Mouse (Mus musculus) liver, embryonic 16.5 days (tissue): ENCODE results near the gene Ppp2r2d. TPM values are rescaled to one million over a fixed set of nuclear protein-coding genes. Genes with fewer than 3 reads are reported as not detected.

Experiments used
- ATAC-seq: fragments of 200-750 bp; cut with Nextera tagmentation; 2 replicates; pipeline ENCODE4 v1.8.0; 2017; ENCODE audit warnings: low read depth, mild to moderate bottlenecking, moderate number of reproducible peaks, moderate library complexity
- H3K27ac ChIP-seq: fragments of 300-500 bp; sonication (generic); 2 replicates; pipeline ENCODE4 v1.5.1; 2014; ENCODE audit warnings: mild to moderate bottlenecking, low read length
- H3K27me3 ChIP-seq: fragments of 300-500 bp; sonication (generic); 2 replicates; pipeline ENCODE4 v1.6.1; 2014; ENCODE audit warnings: low read depth, low read length, mixed read lengths; ENCODE audit not compliant: control insufficient read depth, insufficient read depth
- H3K36me3 ChIP-seq: fragments of 300-500 bp; sonication (generic); 2 replicates; pipeline ENCODE4 v1.6.1; 2014; ENCODE audit warnings: mild to moderate bottlenecking; ENCODE audit not compliant: control insufficient read depth, insufficient read depth
- H3K4me1 ChIP-seq: fragments of 300-500 bp; sonication (generic); 2 replicates; pipeline ENCODE4 v1.6.1; 2014; ENCODE audit warnings: low read depth, low read length, mixed read lengths; ENCODE audit not compliant: control insufficient read depth
- H3K4me2 ChIP-seq: fragments of 300-500 bp; sonication (generic); 2 replicates; pipeline ENCODE4 v1.6.1; 2014; ENCODE audit warnings: low read depth, low read length, mixed read lengths
- H3K4me3 ChIP-seq: fragments of 300-500 bp; sonication (generic); 2 replicates; pipeline ENCODE4 v1.5.1; 2014; ENCODE audit warnings: low read depth, mild to moderate bottlenecking, low read length
- H3K9ac ChIP-seq: fragments of 300-500 bp; sonication (generic); 2 replicates; pipeline ENCODE4 v1.6.1; 2014; ENCODE audit warnings: low read depth, low read length
- H3K9me3 ChIP-seq: fragments of 300-500 bp; sonication (generic); replicated peaks from 2 replicates; pipeline ENCODE4 v1.6.1; 2016; ENCODE audit warnings: low read length; ENCODE audit not compliant: control insufficient read depth
- WGBS: fragments of 180-500 bp; shearing (Covaris S2); extraction: QIAGEN DNeasy Blood & Tissue Kit; methylation state at CpG from one replicate; pipeline ENCODE4 v1.1.7; 2014; ENCODE audit not compliant: insufficient replicate concordance; 5-methylcytosine and 5-hydroxymethylcytosine counted together
- polyA plus RNA-seq: library from polyadenylated mRNA; unstranded; fragments of >200 nt; fragmentation: Nextera tagmentation; extraction: Ambion mirVana; gene quantifications from 2 replicates; pipeline ENCODE4 v1.2.1, GENCODE M21; 2015

The Ppp2r2d gene
- polyA plus RNA-seq, 1 experiment from 2014 or later, result 5.7 TPM

GRCm38 (mm10) chr7:138875031-138875430 lies 29.2 kb downstream of the Ppp2r2d start:
- no peaks in the 10 kb centered on the region for H3K9me3 ChIP-seq
- H3K36me3 ChIP-seq, result peaks cover 51% of the 10 kb centered on the region
- WGBS, result 76% methylated on average over 3 of the region's 3 CpGs
- no peak overlapping the region for H3K4me2 ChIP-seq
- H3K9ac ChIP-seq, result no peak overlapping the region
- H3K4me1 ChIP-seq, result peaks cover 3% of the 10 kb centered on the region; the same call in 1 of the 2 replicates
- H3K4me3 ChIP-seq, result no peak overlapping the region
- no peak overlapping the region for H3K27ac ChIP-seq
- ATAC-seq, result no peak
- no peaks in the 10 kb centered on the region for H3K27me3 ChIP-seq

DNA sequence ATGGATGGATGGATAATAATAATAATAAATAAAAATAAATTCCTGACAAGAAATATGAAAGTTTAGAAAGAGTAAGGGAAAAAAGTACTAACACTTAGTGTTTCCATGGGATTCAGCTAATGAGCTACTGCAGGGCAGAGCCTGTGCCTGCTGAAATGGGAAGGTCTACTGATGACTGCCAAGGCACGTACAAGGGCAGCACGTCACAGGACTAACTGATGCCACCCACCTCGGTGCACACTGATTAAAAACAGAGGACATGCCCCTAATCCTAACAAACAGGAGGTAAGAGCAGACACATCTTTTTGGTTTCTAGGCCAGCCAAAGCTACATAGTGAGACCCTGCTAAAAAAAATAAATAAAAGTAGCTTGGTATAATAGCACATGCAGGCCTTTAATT lies 37.8 kb downstream of the Ppp2r2d start:
- no peaks in the 10 kb centered on the region for H3K27me3 ChIP-seq
- ATAC-seq, result no peak
- peaks cover 15% of the 10 kb centered on the region for H3K36me3 ChIP-seq
- 82% methylated on average over 3 of the region's 3 CpGs for WGBS
- no peak overlapping the region for H3K27ac ChIP-seq
- H3K4me2 ChIP-seq, result no peak overlapping the region
- H3K9ac ChIP-seq, result no peak overlapping the region
- no peak overlapping the region for H3K4me3 ChIP-seq
- H3K9me3 ChIP-seq, result no peaks in the 10 kb centered on the region
- H3K4me1 ChIP-seq, result no peaks in the 10 kb centered on the region

DNA sequence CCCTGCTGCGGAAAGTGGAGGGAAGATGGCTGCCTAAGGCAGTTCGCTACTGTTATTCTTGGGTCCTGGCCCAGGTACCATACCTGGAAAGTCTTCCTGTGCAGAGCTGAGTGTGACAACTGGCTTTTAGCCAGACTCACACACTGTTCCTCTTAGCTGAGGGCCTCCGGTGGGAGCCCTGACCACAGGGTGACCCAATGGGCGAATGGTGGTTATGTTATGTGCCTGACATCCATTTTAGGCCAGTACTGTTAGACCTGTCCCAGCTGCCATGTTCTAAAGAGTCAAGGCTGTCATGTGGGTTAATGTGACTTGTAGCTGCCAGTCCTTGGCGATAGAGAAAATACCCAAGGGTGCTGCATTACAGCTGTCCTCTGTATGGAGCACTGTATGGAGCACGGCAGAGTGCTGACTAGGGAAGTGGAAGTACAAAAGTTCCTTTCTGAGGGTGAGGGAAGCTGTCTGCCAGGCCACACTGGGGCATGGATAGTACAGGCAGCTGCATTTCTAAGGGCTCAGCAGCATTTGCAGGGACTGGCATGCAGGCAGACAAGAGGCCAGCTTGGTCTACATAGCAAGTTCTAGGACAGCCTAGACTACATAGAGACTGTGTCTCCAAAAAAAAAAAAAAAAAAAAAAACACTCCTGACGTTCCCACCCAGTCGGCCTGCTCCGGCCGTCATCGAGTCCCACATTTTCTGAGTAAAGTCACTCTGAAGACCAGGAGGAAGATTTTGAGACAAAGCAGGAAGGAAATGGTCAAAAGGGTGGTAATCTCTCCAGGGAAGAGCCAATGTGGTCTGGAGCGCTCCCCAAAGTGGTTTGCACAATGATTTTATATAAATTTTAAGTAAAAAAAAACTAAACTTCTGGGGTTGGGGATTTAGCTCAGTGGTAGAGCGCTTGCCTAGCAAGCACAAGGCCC lies 39.7 kb downstream of the Ppp2r2d start:
- Histone ChIP-seq H3K9me3 (no peaks in the 10 kb centered on the region), H3K9ac (no peak overlapping the region), H3K27ac (0 out of 2 replicates have a peak overlapping the region, but pooled peaks have one; percentile 7), H3K36me3 (peaks cover 6% of the 10 kb centered on the region), H3K4me3 (no peak overlapping the region), H3K27me3 (no peaks in the 10 kb centered on the region), H3K4me1 (no peaks in the 10 kb centered on the region), H3K4me2 (no peak overlapping the region)
- WGBS, result 58% methylated on average over 12 of the region's 13 CpGs
- ATAC-seq, result peak; percentile 35; the same call in 1 of the 2 replicates

DNA sequence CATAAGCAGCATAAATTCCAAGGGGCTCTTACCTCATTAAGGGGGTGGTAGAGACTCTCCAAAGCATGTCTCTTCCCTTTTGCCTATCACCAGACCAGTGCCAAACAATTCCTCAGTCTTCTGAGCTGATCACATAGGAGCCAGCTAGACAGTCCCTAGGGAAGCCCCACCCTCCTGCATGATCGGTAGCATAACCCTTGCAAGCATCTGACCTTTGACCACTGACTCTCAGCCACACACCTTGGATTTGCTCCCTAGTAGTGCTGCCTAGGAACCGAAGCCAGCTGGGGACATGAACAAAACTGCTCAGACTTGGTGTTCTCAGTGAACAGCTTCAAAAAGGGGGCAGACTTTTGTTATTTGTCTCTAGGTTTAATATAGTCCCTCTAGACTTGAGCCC lies 52.2 kb downstream of the Ppp2r2d start:
- ATAC-seq, result 0 out of 2 replicates have a peak, but pooled peaks have one; percentile 30
- no peaks in the 10 kb centered on the region for H3K9me3 ChIP-seq
- WGBS, result 56% methylated on average over 2 of the region's 2 CpGs
- no peak overlapping the region for H3K9ac ChIP-seq
- H3K36me3 ChIP-seq, result peaks cover 7% of the 10 kb centered on the region
- H3K4me2 ChIP-seq, result no peak overlapping the region
- no peaks in the 10 kb centered on the region for H3K27me3 ChIP-seq
- no peak overlapping the region for H3K4me3 ChIP-seq
- H3K4me1 ChIP-seq, result peaks cover 5% of the 10 kb centered on the region; the same call in 1 of the 2 replicates
- no peak overlapping the region for H3K27ac ChIP-seq

GRCm38 (mm10) chr7:138898743-138899142 lies 52.9 kb downstream of the Ppp2r2d start:
- Histone ChIP-seq H3K4me2 (no peak overlapping the region), H3K4me1 (peaks cover 5% of the 10 kb centered on the region; the same call in 1 of the 2 replicates), H3K27ac (no peak overlapping the region), H3K36me3 (peaks cover 5% of the 10 kb centered on the region), H3K9ac (no peak overlapping the region), H3K27me3 (no peaks in the 10 kb centered on the region), H3K9me3 (no peaks in the 10 kb centered on the region), H3K4me3 (no peak overlapping the region)
- no peak for ATAC-seq
- WGBS, result 61% methylated on average over 4 of the region's 4 CpGs

- Histone ChIP-seq H3K4me2 (peak overlapping the region; percentile 30; the same call in 1 of the 2 replicates), H3K9ac (0 out of 2 replicates have a peak overlapping the region, but pooled peaks have one; percentile 9)
- WGBS, result 45% methylated on average over 7 of the region's 7 CpGs
Observed at GRCm38 (mm10) chr7:138903886-138904435, 58.1 kb downstream of the Ppp2r2d start.

DNA sequence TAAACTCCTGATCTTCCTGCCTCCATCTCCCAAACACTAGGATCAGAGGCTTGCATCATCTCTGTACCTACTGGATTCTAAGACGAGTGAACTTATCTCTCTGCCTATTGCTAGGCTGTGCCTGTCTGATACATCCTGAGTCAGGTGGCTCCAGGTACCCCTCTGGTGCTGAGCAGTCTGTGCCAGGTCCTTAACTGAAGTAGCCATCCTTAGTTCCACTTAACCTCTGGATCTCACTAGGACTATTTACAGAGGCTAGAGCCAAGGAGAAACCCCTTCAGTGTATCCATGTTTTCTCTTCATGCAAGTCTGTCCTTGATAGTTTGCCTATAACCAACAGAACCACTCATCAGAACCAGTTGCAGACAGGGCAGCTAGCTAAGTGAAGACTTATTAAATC lies 60.6 kb downstream of the Ppp2r2d start:
- Histone ChIP-seq H3K36me3 (no peaks in the 10 kb centered on the region), H3K9me3 (no peaks in the 10 kb centered on the region), H3K4me2 (peak overlapping the region; percentile 43), H3K27ac (peak overlapping the region; percentile 63; the same call in 1 of the 2 replicates), H3K27me3 (no peaks in the 10 kb centered on the region), H3K4me3 (peak overlapping the region; percentile 36), H3K4me1 (peaks cover 44% of the 10 kb centered on the region), H3K9ac (no peak overlapping the region)
- ATAC-seq, result no peak
- WGBS, result 29% methylated on average over 1 of the region's 1 CpGs

More at GRCm38 (mm10) chr7:138903886-138904435, 58.1 kb downstream of the Ppp2r2d start:
- no peaks in the 10 kb centered on the region for H3K27me3 ChIP-seq
- peak overlapping the region; percentile 12 for H3K4me3 ChIP-seq
- H3K27ac ChIP-seq, result peak overlapping the region; percentile 81
- no peaks in the 10 kb centered on the region for H3K36me3 ChIP-seq
- peaks cover 33% of the 10 kb centered on the region for H3K4me1 ChIP-seq
- no peaks in the 10 kb centered on the region for H3K9me3 ChIP-seq
- ATAC-seq, result no peak

GRCm38 (mm10) chr7:138907043-138907442 lies 61.2 kb downstream of the Ppp2r2d start:
- H3K27me3 ChIP-seq, result no peaks in the 10 kb centered on the region
- H3K9ac ChIP-seq, result 0 out of 2 replicates have a peak overlapping the region, but pooled peaks have one; percentile 8
- no peaks in the 10 kb centered on the region for H3K9me3 ChIP-seq
- H3K4me1 ChIP-seq, result peaks cover 44% of the 10 kb centered on the region
- WGBS, result 12% methylated on average over 7 of the region's 7 CpGs
- peak; percentile 38 for ATAC-seq
- H3K4me3 ChIP-seq, result peak overlapping the region; percentile 36
- H3K4me2 ChIP-seq, result peak overlapping the region; percentile 43
- H3K27ac ChIP-seq, result peak overlapping the region; percentile 63
- no peaks in the 10 kb centered on the region for H3K36me3 ChIP-seq
